Mouse (Mus musculus) thymus, postnatal 10 days (tissue): ENCODE results near the gene Abca5.
"Not testable (repeated sequence)": the region's sequence is repeated elsewhere in the genome, so short reads cannot be mapped to it uniquely, and the experiment has no call there.

Experiments used
- DNase-seq, 2 experiments: peaks; one replicate each; pipeline ENCODE4 v3.0.0; 2021; ENCODE audit warnings: low spot score in 2 of 2

The Abca5 gene

GRCm38 (mm10) chr11:110337289-110338245 lies at the start of gene Abca5:
Gene Abca5 (minus strand): TSS chr11:110337716.
- peak; percentile 74 to 92 for DNase-seq

GRCm38 (mm10) chr11:110385487-110385886 lies 48.0 kb upstream of the Abca5 start:
- DNase-seq = no peak

- DNase-seq = no peak
Observed at GRCm38 (mm10) chr11:110380310-110380668, 42.8 kb upstream of the Abca5 start.

GRCm38 (mm10) chr11:110379661-110380309 lies 42.3 kb upstream of the Abca5 start:
- peak in 1 of 2 experiments; percentile 11 for DNase-seq

- no peak for DNase-seq
Observed at GRCm38 (mm10) chr11:110374036-110374435, 36.5 kb upstream of the Abca5 start.

- no peak for DNase-seq
Observed at GRCm38 (mm10) chr11:110372266-110372954, 34.9 kb upstream of the Abca5 start.

GRCm38 (mm10) chr11:110371827-110372226 lies 34.3 kb upstream of the Abca5 start:
- DNase-seq = no peak

- no peak for DNase-seq
Observed at GRCm38 (mm10) chr11:110369312-110370019, 31.9 kb upstream of the Abca5 start.

GRCm38 (mm10) chr11:110367638-110368037 lies 30.1 kb upstream of the Abca5 start:
- no peak for DNase-seq

- no peak for DNase-seq
Observed at GRCm38 (mm10) chr11:110366902-110367301, 29.4 kb upstream of the Abca5 start.

GRCm38 (mm10) chr11:110365016-110365415 lies 27.5 kb upstream of the Abca5 start:
- DNase-seq = peak; percentile 32 to 66

GRCm38 (mm10) chr11:110357756-110358551 lies 20.4 kb upstream of the Abca5 start:
- no peak for DNase-seq

- DNase-seq = not testable (repeated sequence)
Observed at GRCm38 (mm10) chr11:110355131-110355530, 17.6 kb upstream of the Abca5 start.

- DNase-seq = no peak
Observed at GRCm38 (mm10) chr11:110354261-110354660, 16.7 kb upstream of the Abca5 start.

GRCm38 (mm10) chr11:110348170-110348569 lies 10.7 kb upstream of the Abca5 start:
- no peak for DNase-seq

- no peak for DNase-seq
Observed at GRCm38 (mm10) chr11:110347768-110348167, 10.3 kb upstream of the Abca5 start.

GRCm38 (mm10) chr11:110336814-110337288 lies 665 bp downstream of the Abca5 start:
- DNase-seq = no peak

- no peak for DNase-seq
Observed at GRCm38 (mm10) chr11:110330093-110330492, 7.4 kb downstream of the Abca5 start.

GRCm38 (mm10) chr11:110322266-110322665 lies 15.2 kb downstream of the Abca5 start:
- DNase-seq = no peak

GRCm38 (mm10) chr11:110306475-110307168 lies 30.9 kb downstream of the Abca5 start:
- DNase-seq = no peak
